Comparison of ENCODE assay signal across 8 mouse cellular contexts in the genomic region with DNA sequence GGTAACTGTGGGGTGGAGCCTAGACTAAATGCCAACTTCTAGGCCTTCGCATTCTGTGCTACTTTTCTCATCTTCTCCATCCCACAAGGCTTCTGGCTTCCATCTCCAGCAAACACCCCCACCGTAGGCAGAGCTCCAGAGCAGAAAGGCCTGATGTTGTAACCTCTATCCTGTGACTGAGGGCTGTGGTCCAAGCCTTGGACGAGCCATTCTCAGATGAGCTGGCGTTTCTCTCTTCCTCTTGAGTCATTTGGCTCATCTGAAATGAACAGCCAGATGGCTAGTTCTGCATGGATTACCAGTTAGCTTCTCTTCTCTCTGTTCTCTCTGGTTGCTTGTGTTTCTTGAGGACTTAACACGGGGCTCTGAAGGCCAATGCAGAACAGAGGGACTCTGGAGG. TPM values are rescaled to one million over a fixed set of nuclear protein-coding genes. Genes with fewer than 3 reads are reported as not detected.
DNase-seq lines count a peak whose midpoint lies in the region; ATAC-seq lines count a peak whose summit lies in the region.

No protein-coding gene starts in this region.

- DNase-seq in urinary bladder, postnatal 25 days (ENCODE audit: low spot score), result peak; percentile 64
- no peak for DNase-seq in urinary bladder, postnatal 10 days (ENCODE audit: low spot score)
- DNase-seq in frontal cortex, postnatal 36 days (ENCODE audit: low spot score in 2 of 2), result peak; percentile 53 to 60
- peak; percentile 44 for DNase-seq in left cerebral cortex, adult 11 months (ENCODE audit: low spot score)
- DNase-seq in right cerebral cortex, postnatal 14 days, result peak; percentile 20
- DNase-seq in spleen, adult 18-20 months, result no peak

- no peak for ATAC-seq in erythroblast, adult 5-6 weeks (replicated peaks; ENCODE audit: low FRiP score, poor library complexity, severe bottlenecking)
- no peak for ATAC-seq in inflammation-experienced regulatory T-cells, adult 6 months

RNA-seq across cellular contexts. Expression of a gene that starts 14.9 kb away (rescaled TPM):
- 74.2 and 79.6 TPM in 2 replicates for total RNA-seq in erythroblast, adult 5-6 weeks (2015; ENCODE audit: low replicate concordance)
- 51.4 and 55.8 TPM in 2 replicates for total RNA-seq in erythroblast, adult 5-6 weeks (2017; ENCODE audit: low replicate concordance)
- polyA plus RNA-seq in inflammation-experienced regulatory T-cells, adult 6 months (2017; shearing (Covaris generic)), result 100 to 1,000 TPM; 493 to 517 (median 499) TPM

RNA-seq across cellular contexts. Expression of a gene that starts 29.3 kb away (rescaled TPM):
- total RNA-seq in erythroblast, adult 5-6 weeks (2015; ENCODE audit: low replicate concordance), result 4.2 and 6.5 TPM in 2 replicates
- 7.1 and 12.4 TPM in 2 replicates for total RNA-seq in erythroblast, adult 5-6 weeks (2017; ENCODE audit: low replicate concordance)
- polyA plus RNA-seq in inflammation-experienced regulatory T-cells, adult 6 months (2017; shearing (Covaris generic)), result 10 to 100 TPM; 13.7 to 16.1 (median 15.1) TPM

RNA-seq across cellular contexts. Expression of a gene that starts 36.6 kb away (rescaled TPM):
- 58.8 and 73.6 TPM in 2 replicates for total RNA-seq in erythroblast, adult 5-6 weeks (2015; ENCODE audit: low replicate concordance)
- total RNA-seq in erythroblast, adult 5-6 weeks (2017; ENCODE audit: low replicate concordance), result 72.6 and 78.0 TPM in 2 replicates
- polyA plus RNA-seq in inflammation-experienced regulatory T-cells, adult 6 months (2017; shearing (Covaris generic)), result 100 to 1,000 TPM in 2 of 3 experiments, 10 to 100 TPM in 1; 83.7 to 113 (median 112) TPM

Comparison
In these comparisons a context has a peak if more than half of its experiments do, and no peak if none do; other contexts are left out.
1. DNase-seq: peak in urinary bladder, postnatal 25 days (single experiment), frontal cortex, postnatal 36 days (2 of 2), left cerebral cortex, adult 11 months (single experiment) and right cerebral cortex, postnatal 14 days (single experiment); none in urinary bladder, postnatal 10 days (single experiment) and spleen, adult 18-20 months (0 of 2).